Mouse (Mus musculus): Measurements from ENCODE around the gene Kcnab2.

Kcnab2 gene

GRCm38 (mm10) chr4:152382528-152383252, 95.0 kb downstream of the Kcnab2 start:
- peak in 1 of 2 experiments; percentile 48 for DNase-seq

GRCm38 (mm10) chr4:152365228-152365627, 112.4 kb downstream of the Kcnab2 start:
- no peak for DNase-seq

GRCm38 (mm10) chr4:152362180-152362579, 115.5 kb downstream of the Kcnab2 start:
- DNase-seq: no peak

- DNase-seq: peak in 1 of 2 experiments; percentile 52
These were observed 116.8 kb downstream of the Kcnab2 start for GRCm38 (mm10) chr4:152360855-152361254.

GRCm38 (mm10) chr4:152359700-152360099, 118.0 kb downstream of the Kcnab2 start:
- DNase-seq: no peak

- no peak for DNase-seq
These were observed 122.0 kb downstream of the Kcnab2 start for GRCm38 (mm10) chr4:152355672-152356071.

- DNase-seq: no peak
These were observed 123.6 kb downstream of the Kcnab2 start for GRCm38 (mm10) chr4:152353886-152354637.

- DNase-seq: peak in 1 of 2 experiments; percentile 54
These were observed 126.0 kb downstream of the Kcnab2 start for GRCm38 (mm10) chr4:152351422-152352305.

- DNase-seq: no peak
These were observed 126.8 kb downstream of the Kcnab2 start for GRCm38 (mm10) chr4:152350722-152351421.

GRCm38 (mm10) chr4:152349837-152350381, 127.8 kb downstream of the Kcnab2 start:
- peak; percentile 42 to 56 for DNase-seq

GRCm38 (mm10) chr4:152345120-152345889, 132.4 kb downstream of the Kcnab2 start:
- DNase-seq: peak in 1 of 2 experiments; percentile 24

GRCm38 (mm10) chr4:152344651-152345050, 133.0 kb downstream of the Kcnab2 start:
- no peak for DNase-seq

- DNase-seq: peak; percentile 64 to 79
These were observed 134.4 kb downstream of the Kcnab2 start for GRCm38 (mm10) chr4:152343296-152343695.

Measured in cerebellum, postnatal 14 days (tissue).